Mouse (Mus musculus) layer of hippocampus, adult 2 months (tissue): Measurements from ENCODE around the gene Bcl11a. TPM values are rescaled to one million over a fixed set of nuclear protein-coding genes. Genes with fewer than 3 reads are reported as not detected.
A peak's percentile ranks its signal among the peaks of the same experiment; 100 is the strongest.

Source experiments
- DNase-seq, 2 experiments: peaks; one replicate each; pipeline ENCODE4 v3.0.0; 2022; ENCODE audit warnings: low spot score in 2 of 2
- H3K27ac ChIP-seq: fragments of 200-600 bp; 2 replicates; pipeline ENCODE4 v1.8.1; 2022
- H3K4me3 ChIP-seq: fragments of 200-600 bp; 2 replicates; pipeline ENCODE4 v1.8.1; 2022; ENCODE audit warnings: mild to moderate bottlenecking
- CTCF ChIP-seq: fragments of 200-600 bp; conservative IDR thresholded peaks from 2 replicates; pipeline ENCODE4 v1.8.1; 2022; ENCODE audit warnings: antibody characterized with exemption, mild to moderate bottlenecking, moderate library complexity
- long read RNA-seq, 2 experiments: library from polyadenylated mRNA; stranded (forward); transcript quantifications; one replicate each; pipeline ENCODE4 v2.0.0; 2021; ENCODE audit warnings: borderline mapping rate in 2 of 2
- total RNA-seq, 2 experiments: library from RNA; stranded (reverse); gene quantifications; 2 replicates each; pipeline ENCODE4 v1.2.3; 2021

Gene Bcl11a
- 100 to 1,000 TPM; 117 to 121 TPM for total RNA-seq
- long read RNA-seq, experiment 1, full-length matches to known transcripts, result 34 of 56 reads
- long read RNA-seq, experiment 1, partial matches to known transcripts, result 4 of 56 reads
- long read RNA-seq, experiment 1, other reads (novel, unspliced or antisense), result 18 of 56 reads
- long read RNA-seq, experiment 2, transcript Bcl11a-203 (5 exons, 2,329 nt), result major isoform, 40 of 89 reads
- long read RNA-seq, experiment 2, transcript Bcl11a-201 (5 exons, 3,061 nt), result minor isoform, 12 of 89 reads
- long read RNA-seq, experiment 2, partial matches to known transcripts, result 6 of 89 reads
- long read RNA-seq, experiment 2, other reads (novel, unspliced or antisense), result 27 of 89 reads

- Histone ChIP-seq H3K4me3 (peak within 1 kb of the TSS; percentile 79), H3K27ac (peak within 1 kb of the TSS; percentile 95)
- TF ChIP-seq CTCF, result no peak
- DNase-seq, result no peak
Observed at GRCm38 (mm10) chr11:24077795-24078705, at the start of gene Bcl11a. TSS of gene Bcl11a (plus strand) at chr11:24078056.

- Histone ChIP-seq H3K27ac (no peak overlapping the region), H3K4me3 (no peak overlapping the region)
- no peak for TF ChIP-seq CTCF
- no peak for DNase-seq
Observed at GRCm38 (mm10) chr11:24044025-24044424, 33.8 kb upstream of the Bcl11a start.

DNA sequence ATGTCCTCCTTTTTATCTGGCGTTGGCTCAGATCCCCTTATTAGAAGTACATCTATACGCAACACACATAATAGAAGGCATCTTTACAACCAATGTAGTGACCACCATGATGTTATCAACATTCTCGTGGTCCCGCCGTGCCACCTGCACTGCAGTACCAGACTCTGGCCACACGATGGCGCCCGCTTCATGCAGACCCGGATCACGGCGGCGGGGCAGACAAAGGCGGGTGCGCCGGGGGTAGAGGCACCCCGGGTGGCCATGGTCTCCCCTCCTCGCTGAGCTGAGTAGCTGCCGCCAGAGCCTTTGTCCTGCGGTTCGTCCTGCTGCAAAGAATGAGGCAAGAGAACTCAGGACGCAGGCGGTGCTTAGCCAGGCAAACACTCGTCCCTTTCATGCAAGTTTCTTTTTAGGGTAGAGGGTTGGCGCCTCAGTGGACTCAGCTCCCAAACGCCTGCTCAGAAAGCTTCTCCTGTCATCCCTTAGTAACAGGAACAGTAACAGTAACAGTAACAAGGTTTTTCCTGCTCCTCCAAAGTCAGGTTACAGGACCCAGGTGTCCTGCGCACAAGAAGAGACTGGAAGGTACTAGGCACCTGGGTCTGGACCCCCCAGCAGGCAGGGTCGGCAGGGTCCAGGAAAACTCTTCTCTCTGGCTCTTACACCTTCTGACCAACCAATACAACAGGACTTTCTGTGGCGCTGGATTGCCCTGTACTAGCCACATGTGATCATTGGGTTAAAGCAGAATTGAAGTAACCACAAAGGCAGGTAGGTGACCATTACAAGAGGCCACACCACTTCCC lies 28.4 kb upstream of the Bcl11a start:
- TF ChIP-seq CTCF, result peak; percentile 100
- peak; percentile 72 to 86 for DNase-seq
- peak overlapping the region; percentile 56 for H3K4me3 ChIP-seq
- H3K27ac ChIP-seq, result peak overlapping the region; percentile 74

DNA sequence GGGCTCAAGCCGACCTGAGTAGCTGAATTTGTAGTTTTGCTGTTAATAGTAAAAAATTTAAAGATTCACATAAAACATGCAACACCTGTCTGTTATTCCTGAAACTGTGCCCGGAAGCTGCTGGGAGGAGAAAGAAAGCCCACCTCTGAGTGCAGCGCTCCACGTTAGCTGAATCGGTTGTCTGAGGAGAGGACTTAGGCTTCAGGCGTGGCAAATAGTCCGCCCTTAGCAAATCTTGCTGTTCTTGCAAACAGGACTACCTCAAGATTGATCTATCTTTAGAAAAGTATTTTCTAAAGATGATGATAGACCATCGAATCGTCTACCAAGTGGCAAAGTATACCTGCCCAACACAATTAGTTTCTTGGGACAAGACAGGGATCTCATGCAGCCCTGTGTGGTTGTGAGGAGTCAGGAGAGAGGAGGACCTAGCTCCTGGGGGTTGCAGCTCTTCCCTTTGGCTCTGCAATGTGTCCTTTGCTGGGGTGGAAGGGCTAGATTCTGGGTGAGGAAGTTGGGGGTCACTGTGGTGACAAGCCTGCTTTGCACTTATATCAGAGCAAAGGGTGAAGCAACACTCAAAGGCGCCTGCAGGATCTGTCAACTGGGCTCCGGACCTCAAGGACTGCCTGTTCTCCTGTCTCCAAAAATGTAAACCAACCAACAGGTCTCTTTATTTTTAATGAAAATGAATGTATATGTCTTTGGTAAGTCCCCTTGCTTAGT lies 27.7 kb upstream of the Bcl11a start:
- H3K4me3 ChIP-seq, result no peak overlapping the region
- no peak for DNase-seq
- no peak for TF ChIP-seq CTCF
- no peak overlapping the region for H3K27ac ChIP-seq

- H3K4me3 ChIP-seq, result no peak overlapping the region
- H3K27ac ChIP-seq, result no peak overlapping the region
- peak; percentile 61 for TF ChIP-seq CTCF
- DNase-seq, result no peak
Observed at GRCm38 (mm10) chr11:24052882-24053281, 25.0 kb upstream of the Bcl11a start.

- DNase-seq, result no peak
- Histone ChIP-seq H3K27ac (peak overlapping the region; percentile 65; the same call in 1 of the 2 replicates), H3K4me3 (no peak overlapping the region; the same call in 1 of the 2 replicates)
- TF ChIP-seq CTCF, result no peak
Observed at GRCm38 (mm10) chr11:24059137-24059536, 18.7 kb upstream of the Bcl11a start.

GRCm38 (mm10) chr11:24060428-24060827 lies 17.4 kb upstream of the Bcl11a start:
- H3K27ac ChIP-seq, result peak overlapping the region; percentile 76
- DNase-seq, result no peak
- H3K4me3 ChIP-seq, result peak overlapping the region; percentile 47
- no peak for TF ChIP-seq CTCF

- no peak for DNase-seq
- TF ChIP-seq CTCF, result no peak
- H3K27ac ChIP-seq, result peak overlapping the region; percentile 92
- H3K4me3 ChIP-seq, result peak overlapping the region; percentile 46
Observed at GRCm38 (mm10) chr11:24061819-24062218, 16.0 kb upstream of the Bcl11a start.

GRCm38 (mm10) chr11:24062495-24063096 lies 15.3 kb upstream of the Bcl11a start:
- no peak for DNase-seq
- no peak for TF ChIP-seq CTCF
- Histone ChIP-seq H3K4me3 (no peak overlapping the region), H3K27ac (peak overlapping the region; percentile 92)

- H3K27ac ChIP-seq, result peak overlapping the region; percentile 92
- H3K4me3 ChIP-seq, result no peak overlapping the region
- no peak for DNase-seq
- TF ChIP-seq CTCF, result no peak
Observed at GRCm38 (mm10) chr11:24064221-24064620, 13.6 kb upstream of the Bcl11a start.

- TF ChIP-seq CTCF, result peak; percentile 66
Observed at GRCm38 (mm10) chr11:24065313-24065712, 12.5 kb upstream of the Bcl11a start.

GRCm38 (mm10) chr11:24074021-24074591 lies 3.8 kb upstream of the Bcl11a start:
- Histone ChIP-seq H3K27ac (peak overlapping the region; percentile 95), H3K4me3 (peak overlapping the region; percentile 79)
- TF ChIP-seq CTCF, result no peak
- no peak for DNase-seq

More at GRCm38 (mm10) chr11:24065313-24065712, 12.5 kb upstream of the Bcl11a start:
- no peak overlapping the region for H3K4me3 ChIP-seq
- no peak for DNase-seq
- H3K27ac ChIP-seq, result peak overlapping the region; percentile 92
